Mouse (Mus musculus) liver, embryonic 14.5 days (tissue): ENCODE measurements around the gene Smc3.

Experiments used
- CTCF ChIP-seq: IDR thresholded peaks from 2 replicates; pipeline ENCODE4 v1.5.1; 2016; ENCODE audit warnings: antibody characterized with exemption, low read depth, control low read depth
- EP300 ChIP-seq: IDR thresholded peaks from 2 replicates; pipeline ENCODE4 v1.6.1; 2016; ENCODE audit warnings: antibody characterized with exemption, low read depth

DNA sequence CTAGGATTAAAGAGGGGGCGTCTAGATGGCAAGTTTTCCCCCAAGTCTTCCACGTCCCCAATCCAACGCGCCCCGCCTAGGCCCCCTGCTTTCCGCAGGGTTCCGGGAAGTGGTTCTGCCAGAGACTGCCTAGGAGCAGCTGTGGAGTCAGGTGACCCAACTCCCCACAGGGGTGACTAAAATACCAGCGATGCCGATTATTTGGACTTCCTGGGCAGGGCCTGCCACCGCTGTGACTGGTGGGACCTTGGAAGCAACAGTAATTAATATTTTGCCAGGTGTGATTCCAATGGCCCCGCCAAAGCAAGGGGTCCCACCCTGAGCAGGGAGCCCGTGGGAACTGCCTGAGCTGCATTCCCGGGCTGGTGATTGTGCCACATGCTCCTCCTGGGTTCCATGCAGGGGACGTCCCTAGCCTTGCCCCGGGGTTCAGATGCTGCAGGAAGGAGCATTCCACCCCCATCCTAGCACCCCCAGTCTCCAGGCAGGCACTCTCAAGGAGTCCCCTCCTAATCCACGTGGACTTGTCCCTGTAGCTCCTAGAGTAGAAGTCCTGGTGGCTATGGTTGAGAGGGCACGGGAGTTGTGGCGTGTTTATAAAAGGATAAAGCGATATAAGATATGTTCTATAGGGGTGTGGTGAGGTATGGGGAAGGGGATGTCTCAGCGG is 42.8 kb upstream of the Smc3 start:
- TF ChIP-seq CTCF (no peak), EP300 (no peak)
